Mouse (Mus musculus) erythroid progenitor cell, adult 5-6 weeks (primary cell): ENCODE measurements around the gene St3gal3. TPM values are rescaled to one million over a fixed set of nuclear protein-coding genes. Genes with fewer than 3 reads are reported as not detected.

ENCODE experiments used
- ATAC-seq: replicated peaks from 2 replicates; pipeline ENCODE4 v1.8.0; 2016; ENCODE audit warnings: moderate number of reproducible peaks, mild to moderate bottlenecking, moderate TSS enrichment, inconsistent platforms; ENCODE audit not compliant: poor library complexity, low FRiP score, severe bottlenecking
- total RNA-seq, 2 experiments: library from RNA; stranded (forward) in 1 of 2; stranded (reverse) in 1 of 2; fragments of 150-400 nt in 1 of 2; fragments of 186-747, 209-891 nt in 1 of 2; gene quantifications; 2 replicates each; pipeline versions ENCODE4 v1.2.3 to v1.2.4; 2015 to 2017; ENCODE audit warnings: low replicate concordance in 2 of 2

St3gal3 gene
- total RNA-seq, 2 experiments from 2014 or later: 5.4 to 7.3 TPM

DNA sequence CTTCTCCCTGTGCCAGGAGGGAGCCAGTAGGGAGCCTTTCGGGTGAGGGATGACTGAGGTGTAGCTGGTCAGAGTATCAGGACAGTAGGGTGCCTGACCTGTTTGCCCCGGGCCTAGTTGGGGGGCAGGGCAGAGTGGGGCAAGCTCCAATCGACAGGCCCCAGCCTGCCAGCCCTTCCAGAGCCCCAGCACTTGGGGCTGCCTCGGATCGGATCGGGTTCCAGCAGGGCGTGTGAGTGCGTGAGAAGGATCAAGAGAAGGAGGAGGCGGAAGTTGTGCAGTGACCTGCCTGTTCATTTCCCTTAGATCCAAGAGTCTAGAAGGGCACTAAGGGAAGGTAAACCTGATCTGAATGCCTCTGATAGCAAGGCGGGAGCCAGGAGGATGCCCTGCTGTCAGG is 161.7 kb downstream of the St3gal3 start:
- no peak for ATAC-seq

DNA sequence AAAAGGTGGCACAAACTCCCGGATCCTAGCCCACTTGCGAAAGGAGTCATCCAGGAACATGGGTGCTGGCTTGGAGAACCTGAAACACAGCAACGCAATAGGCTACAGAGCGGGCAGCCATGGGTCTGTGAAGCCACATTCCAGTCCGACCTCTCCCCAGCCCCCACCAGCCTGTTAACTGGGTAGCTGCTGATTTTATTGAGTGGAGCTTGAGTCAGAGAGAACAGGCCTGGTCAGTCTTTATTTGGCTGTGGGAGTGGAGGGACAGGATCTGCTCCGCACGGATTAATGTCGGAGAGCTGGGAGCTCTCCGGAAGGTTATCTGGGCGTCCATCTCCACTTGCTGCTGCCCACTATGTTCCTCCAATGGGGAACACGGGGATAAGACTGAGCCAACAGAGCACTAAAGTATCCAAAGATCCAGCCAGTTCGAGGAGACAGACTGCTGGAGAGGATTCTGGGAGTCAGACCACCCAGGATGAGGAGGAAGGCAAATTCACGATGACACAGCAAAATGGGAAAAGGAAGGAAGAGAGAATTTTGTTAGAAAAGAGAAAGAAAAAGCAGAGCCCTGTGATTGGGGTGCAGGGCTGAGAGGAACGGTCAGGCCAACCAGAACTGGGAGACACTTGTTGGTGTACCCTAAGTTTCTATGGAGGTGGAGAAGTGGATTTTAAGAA is 170.2 kb downstream of the St3gal3 start:
- ATAC-seq: no peak

DNA sequence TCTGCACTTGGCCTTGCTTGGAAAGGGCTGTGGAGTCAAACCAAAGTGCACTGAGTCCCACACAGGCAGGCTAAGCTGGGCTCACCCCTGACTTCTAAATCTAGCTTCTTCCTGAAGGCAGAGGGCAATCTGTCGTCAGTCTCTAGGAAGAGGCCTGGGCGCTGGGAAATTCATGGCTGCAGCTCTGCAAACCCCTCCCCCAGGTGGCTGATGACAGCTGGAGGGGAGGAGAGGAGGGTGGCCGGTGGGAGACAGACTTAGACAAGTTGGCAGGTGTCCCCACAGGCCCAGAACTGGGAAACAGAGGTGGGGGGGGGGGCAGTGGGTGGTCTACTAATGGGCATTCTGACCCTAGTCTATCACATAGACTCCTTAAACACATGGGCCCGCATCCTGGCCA is 177.2 kb downstream of the St3gal3 start:
- no peak for ATAC-seq

DNA sequence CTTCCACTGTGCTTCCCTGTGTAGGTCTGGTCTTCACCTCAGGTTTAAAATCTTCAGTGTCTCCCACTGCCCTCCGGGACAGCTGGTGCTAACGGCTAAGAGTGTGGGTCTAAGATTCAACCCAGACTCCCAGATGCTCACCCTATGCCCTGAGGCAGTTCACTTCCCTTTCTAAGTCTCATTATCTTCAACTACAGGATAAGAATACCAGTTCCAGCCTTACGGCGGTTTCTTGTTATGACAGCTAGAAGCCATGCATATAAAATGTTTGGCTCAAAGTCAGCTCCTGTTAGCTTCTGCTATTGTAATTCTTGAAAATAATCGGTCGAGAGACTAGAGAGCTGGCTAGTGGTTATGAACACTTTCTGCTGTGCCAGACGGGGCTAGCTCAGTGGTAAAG is 187.2 kb downstream of the St3gal3 start:
- no peak for ATAC-seq

DNA sequence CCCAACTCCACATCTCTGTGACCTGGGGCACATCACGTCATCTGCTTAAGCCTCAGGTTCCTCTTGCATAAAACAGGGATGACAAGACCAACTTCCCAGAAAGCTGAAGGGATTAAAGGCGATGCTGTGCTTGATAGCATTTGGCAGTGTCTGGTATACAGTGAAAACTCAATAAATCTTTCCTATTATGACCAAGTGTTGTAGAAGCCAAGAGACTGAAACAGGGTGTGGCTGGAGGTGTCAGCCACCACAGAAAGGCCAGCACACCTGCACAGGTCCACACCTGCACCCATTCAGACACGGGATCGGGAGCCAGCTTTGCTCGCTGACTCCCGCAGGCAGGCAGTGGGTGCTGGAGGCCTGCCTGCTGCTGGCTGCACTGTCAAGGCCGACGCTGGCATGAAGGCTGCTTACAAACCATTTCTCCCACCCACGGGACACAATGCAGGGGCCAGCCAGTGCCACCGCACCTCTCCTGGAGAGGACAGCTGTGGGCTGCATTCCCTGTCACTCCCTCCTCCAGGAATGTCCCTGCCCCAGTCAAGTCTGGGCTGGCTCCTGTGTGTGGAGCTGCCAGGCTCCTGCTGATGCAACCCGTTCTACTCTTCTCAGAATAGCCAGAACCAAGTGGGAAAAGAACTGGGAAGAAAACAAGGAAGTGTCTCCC is 187.9 kb downstream of the St3gal3 start:
- ATAC-seq: no peak

DNA sequence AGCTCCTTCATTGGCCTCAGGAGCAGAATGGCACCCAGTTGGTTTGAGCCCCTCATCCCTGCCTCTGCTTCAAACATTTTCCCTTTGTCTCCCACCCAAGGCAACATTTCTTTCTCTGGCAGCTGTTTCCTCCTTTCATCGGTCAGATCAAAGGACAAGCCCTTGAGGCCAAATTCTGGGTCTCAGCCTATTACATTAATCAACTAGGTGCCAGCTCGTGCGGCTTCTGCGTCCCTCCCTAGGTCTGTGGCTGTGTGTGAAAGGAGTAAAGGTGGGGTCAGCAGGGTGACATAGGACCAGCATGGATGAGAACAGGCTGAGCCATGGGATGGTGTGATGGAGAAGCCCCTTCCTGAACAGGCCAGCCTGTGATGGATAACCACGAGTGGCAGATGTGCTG is 191.4 kb downstream of the St3gal3 start:
- ATAC-seq: no peak

DNA sequence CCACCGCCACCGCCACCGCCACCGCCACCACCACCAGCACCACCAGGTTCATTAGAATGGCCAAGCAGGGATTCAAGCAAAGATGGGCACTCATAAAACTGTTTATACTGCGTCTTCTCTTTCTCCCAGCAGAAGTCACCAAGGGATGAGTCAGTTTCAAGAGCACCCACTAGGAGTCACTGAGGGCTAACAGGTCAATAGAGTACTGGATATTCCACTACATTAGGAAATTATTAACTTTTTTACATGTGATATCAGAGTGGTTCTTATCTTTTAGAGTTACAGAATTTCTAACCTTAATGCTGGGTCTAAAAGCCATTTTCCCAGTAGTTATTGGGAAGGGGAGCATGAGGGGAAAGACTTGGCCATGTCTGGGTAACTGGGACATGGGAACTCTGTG is 197.8 kb downstream of the St3gal3 start:
- no peak for ATAC-seq

DNA sequence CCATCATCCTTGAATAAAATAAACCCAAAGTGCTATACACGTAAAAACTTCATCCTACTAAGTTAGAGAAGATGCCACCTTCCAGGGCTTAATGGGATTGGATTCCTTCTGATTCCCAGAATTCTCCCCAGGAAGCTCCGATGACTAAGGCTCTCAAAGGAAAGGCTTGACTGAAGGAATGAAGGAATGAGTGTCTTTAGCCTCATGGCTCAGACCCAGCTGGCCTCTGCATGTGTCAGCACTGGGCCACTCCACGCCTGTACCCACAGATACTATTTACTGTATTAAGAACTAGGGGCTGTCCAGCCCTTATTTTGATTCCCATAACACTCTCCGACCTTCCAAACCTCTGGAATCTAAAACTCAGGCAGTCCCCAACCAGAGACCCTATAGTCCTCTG is 200.6 kb downstream of the St3gal3 start:
- no peak for ATAC-seq

DNA sequence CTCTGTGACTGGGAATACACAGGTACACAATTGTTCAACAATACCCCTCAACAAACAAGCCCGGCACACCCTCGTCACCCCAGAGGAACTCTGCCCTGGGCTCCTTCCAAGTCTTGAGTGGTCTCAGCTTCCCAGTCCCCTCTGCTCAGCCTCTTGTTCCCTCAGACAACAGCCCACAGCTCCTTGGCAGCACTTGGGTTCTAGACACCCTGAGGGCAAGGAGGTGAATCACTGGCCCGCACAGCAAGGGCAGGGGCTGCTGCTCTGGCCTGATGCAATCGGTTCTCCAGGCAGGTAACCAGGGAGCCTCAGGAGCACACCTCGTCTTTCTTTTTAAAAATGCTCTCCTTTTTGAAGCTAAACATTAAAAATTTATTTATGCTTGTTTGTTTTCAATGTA is 201.5 kb downstream of the St3gal3 start:
- no peak for ATAC-seq

DNA sequence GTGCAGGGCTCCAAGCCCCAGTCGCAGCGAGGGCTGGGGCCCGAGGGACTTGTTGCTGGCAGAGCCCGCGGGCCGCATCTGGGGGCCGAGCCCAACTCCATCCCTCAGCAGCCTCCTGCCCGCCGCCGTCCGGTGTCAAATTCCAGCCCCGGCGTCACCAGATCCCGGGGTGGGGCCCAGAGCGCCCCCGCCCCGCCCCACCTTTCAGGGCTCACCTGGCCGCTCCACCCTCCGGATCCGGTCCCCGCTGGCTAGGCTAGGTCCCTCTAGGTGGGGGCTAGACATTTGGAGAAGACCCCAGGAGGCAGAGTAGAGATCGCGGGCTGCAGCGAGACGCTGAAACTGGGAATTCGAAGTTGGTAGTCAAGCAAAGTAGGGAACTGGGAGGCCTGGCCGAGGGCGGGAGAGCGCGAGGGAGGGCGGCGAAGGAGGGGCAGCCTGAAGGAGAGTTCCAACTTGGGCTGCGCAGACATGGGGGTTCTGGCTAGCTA is 205.3 kb downstream of the St3gal3 start, which contains the start of gene Artn:
TSS of gene Artn (minus strand) at position 373 of the 491 bp plus-strand sequence.
- ATAC-seq: peak; percentile 17; the same call in 1 of the 2 replicates

DNA sequence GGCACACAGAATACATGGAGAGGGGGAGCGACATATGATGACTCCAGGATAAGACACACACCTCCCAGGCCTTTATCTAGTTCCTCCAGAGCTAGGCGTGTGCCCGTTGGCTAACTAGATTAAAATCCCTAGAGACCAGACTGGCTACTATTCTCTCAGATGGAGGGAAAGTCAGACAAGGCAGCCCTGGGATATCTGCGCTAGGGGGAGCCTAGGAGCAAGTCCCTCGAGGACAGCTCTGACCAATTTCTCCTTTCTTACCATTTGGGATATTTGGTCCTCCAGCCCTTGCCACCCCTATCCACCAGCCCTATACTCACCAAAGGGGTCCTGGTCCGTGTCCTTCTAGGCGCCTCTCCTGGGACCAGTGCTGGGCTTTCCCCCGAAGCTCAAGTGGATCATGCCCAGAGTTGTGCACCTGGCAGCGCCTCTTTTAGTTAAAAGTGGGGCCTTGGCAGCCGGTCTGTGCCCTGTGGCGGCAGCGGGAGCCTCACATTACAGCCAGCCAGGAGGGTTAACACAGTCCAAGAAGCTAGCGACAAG is 205.9 kb downstream of the St3gal3 start:
- ATAC-seq: peak; percentile 87

DNA sequence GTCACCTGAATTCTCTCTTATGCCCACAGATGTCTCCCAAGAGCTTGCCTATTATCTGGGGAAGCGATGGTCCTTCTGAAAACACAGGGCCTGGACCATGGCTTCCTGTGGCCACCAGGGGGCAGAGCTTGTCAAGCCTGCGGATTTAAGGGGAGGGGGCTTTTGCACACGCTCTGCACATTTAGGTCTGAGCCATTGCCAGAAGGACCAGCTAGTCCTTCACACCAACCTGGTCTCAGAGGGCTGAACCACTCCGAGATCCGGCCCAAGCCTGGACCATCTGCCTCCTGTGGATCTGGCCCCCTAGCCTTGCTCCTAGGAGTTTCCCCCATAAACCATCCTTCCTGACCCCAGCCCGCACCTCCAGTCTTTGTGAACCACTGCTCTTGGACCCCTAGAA is 206.5 kb downstream of the St3gal3 start:
- peak; percentile 57 for ATAC-seq

DNA sequence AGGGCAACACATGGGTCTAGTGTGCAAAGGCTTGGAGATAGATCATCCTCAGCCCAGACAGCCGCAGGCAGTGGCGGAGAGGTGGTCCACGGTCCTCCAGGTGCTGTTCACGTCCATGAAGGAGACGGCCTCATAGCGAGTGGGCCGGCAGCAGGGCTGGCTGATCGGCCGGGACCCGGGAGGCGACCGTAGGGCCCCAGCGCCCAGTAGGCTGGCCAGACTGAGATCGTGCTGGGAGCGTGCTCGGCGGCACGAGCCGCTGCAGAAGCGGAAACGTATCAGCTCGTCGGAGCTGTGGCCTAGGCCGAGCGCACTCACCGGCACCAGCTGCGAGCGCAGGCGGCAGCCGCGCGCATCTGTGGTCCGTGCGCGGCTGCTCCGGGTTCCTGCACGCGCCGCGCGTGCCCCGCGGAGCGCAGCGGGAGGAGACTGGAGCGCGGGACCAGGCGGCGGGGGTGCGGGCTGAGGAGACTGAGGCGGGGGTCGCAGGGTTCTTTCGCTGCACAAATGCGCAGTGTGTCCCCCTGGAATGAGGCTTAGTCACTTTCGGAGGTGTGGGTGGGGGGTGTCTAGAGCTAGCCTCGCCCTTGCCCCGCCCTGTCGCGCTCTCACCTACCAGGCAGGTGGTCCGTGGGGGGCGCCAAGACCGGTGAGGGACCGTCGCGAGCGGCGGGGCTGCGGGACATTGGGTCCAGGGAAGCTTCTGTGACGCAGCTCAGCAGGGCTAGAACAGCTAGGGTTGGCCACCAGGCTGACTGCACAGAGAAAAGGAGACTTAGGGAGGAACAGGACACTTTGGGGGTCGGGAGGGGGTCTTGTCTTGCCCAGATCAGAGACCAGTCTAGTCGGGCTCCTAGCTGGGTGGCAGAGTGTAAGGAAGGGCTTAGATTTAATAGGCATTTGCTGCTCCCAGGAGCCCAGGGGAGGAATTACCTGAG is 207.9 kb downstream of the St3gal3 start:
- ATAC-seq: no peak

DNA sequence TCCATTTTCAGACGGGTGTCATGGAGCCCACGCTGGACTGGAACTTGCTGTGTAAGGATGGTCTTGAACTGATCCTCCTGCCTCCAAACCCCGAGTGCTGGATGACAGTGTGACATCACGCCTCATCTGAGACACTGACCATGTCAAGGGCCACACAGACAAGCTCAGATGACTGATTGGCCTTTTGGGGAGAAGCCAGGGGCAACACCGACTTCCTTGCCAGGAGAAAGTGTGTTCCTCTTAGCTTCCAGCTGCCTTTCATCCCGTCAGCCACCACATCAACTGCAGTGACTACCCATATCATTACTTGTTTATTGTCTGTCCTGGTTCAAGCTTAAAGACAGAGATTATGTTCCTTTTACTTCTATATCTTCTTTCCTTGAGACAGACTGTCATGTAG is 209.8 kb downstream of the St3gal3 start:
- ATAC-seq: no peak

DNA sequence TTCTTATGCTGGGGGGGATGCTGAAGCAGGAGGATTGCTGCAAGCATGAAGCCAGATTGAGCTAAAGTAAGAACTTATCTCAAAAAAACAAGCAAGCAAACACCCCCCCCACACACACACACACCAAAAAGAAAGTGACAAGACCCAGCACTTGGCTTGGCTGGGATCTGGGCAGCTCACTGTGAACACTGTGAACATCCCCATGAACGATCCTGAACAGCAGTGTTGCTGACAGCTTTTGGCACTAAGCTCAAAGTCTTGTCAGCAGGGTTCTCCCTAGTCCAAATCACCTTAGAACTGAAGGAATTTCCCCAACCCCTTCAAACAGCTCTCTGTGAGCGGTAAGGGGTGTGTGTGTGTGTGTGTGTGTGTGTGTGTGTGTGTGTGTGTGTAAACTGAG is 211.3 kb downstream of the St3gal3 start:
- no peak for ATAC-seq

DNA sequence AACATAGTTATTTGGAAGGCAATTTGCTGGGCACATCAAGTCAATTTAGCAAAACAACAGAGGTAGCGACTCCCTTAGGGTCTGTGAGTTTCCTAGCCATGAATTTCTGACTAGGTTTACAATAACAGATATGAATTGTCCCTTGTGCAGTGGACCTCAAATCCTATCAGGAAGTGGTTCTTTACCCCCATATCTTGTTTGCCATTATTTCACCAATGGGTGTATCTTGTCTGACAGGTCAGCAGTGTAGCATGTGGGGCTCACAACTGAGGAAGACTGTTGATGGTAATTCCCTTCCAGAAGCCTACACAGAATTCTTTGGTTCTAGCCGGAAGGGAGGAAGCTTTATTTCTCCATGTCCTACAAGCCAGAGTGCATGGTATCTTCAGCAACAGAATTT is 213.4 kb downstream of the St3gal3 start:
- ATAC-seq: no peak

DNA sequence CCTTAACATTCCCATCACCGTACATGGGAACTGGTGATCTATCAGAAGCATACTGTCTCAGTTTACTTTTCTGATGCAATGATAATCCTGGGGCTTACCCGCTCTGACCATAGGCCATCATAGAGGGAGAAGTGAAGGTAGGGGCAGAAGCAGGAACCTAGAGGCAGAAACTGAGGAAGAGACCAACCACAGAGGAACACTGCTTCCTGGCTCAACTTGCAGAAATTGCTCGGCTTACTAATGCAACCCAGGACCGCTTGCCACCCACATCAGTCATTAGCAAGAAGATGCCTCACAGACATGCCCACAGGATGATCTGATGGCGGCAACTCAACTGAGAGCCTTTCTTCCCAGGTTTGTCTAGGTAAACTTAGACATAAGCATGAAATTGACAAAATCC is 216.0 kb downstream of the St3gal3 start:
- ATAC-seq: no peak

DNA sequence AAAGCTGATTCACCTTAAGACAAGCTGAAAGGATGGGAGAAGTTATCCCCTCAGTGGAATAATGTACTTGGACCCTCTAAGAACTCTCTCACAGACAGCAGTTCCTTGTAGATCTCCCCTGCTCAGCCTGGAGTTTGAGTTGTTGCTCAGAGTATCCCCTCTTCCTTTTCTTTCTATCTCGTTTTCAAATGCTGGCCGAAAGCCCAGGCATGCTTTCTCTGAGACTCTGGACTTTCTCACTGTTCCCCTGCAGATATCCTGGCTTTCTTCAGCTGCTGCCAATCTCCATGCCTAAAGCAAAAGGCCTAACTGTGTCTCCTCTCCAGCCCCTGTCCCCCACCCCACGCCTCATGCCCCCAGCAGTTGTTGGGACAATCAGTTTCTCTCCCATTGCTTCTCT is 216.5 kb downstream of the St3gal3 start:
- ATAC-seq: no peak

DNA sequence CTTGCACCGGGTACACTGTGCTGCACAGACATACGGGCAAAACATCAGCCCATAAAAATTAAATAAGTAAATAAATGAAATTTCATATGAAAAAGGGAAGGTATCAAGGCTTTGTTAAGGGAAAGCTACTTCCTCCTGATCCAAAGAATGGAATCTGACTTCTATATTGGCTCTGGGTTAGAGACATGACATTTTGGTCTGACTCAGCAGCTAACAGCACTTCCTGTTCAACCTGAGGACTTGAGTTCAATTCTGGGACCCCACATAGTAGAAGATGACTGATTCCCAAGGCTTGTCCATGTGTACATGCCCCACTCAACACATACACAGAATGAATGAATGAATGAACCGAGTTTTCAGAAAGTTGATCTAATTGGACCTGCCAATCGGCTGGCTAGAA is 216.9 kb downstream of the St3gal3 start:
- ATAC-seq: no peak

DNA sequence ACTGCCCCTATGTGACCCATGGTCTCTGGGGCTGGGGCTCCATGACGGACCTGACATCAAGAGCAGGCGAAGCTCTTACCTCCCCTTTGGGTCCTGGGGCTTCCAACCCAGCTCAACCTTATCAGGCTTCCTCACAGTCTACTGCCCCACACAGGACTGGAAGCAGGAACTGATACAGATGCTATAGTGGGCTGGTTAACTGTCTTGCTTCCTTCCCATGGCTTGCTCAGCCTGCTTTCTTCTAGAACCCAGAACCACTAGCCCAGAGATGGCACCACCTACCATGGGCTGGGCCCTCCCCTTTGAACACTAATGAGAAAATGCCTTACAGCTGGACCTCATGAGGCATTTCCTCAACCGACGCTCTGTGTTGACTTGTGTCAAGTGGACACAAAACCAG is 217.3 kb downstream of the St3gal3 start:
- no peak for ATAC-seq
